Comparison of ENCODE assay signal across 12 mouse cellular contexts in the genomic region with DNA sequence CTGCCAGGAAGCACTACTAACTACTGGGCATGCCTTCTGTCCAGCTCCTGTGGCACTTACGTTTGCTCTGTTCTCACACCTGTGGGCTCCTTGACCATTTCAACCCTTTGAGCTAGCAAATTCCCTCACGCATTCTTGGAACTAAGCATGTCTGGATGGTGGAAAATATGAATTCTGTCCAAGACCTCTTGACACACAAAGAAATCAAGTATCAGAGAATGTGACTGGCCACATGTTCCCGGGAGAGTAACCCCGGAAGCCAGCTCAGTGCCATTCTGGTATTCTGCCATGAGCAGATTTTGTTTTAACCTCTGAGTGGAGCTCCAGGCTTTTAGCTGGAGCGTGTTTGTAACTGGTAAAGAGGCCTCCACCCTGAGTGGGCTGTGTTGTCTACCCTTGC. TPM values are rescaled to one million over a fixed set of nuclear protein-coding genes. Genes with fewer than 3 reads are reported as not detected.
DNase-seq lines count a peak whose midpoint lies in the region; ATAC-seq and TF ChIP-seq lines count a peak whose summit lies in the region.
"Had no signal": no experiment of that assay in that cellular context is flagged by ENCODE, and none has a peak within 500 bp of the region (broad histone marks: within the 10 kb centered on the region; RNA-seq: fewer than 3 reads in every experiment).

No protein-coding gene starts in this region.

- H3K4me3 ChIP-seq in heart, adult 2 months, result no peak overlapping the region
- no peak overlapping the region for H3K4me3 ChIP-seq in liver, adult 2 months (ENCODE audit: insufficient read depth, low read depth, low read length)
- H3K4me3 ChIP-seq in heart, postnatal 0 days (ENCODE audit: low read depth, low read length), result no peak overlapping the region
- H3K4me3 ChIP-seq in hindbrain, embryonic 11.5 days (ENCODE audit: low read depth, low read length), result no peak overlapping the region
- H3K4me3 ChIP-seq: embryonic facial prominence, embryonic 13.5 days; limb, embryonic 15.5 days; stomach, embryonic 15.5 days had no signal

- intact Hi-C loops in heart, adult 2 months (cut with DNase I), result loop anchor here (5.0 kb wide), 2 partner anchors 172 to 252 kb away; no protein-coding TSS in a partner anchor
- intact Hi-C loops in heart, postnatal 25 days (cut with DNase I), result loop anchor here (5.0 kb wide), 1 partner anchor 252 kb away; no protein-coding TSS in a partner anchor

- TF ChIP-seq POLR2A in heart, adult 2 months (IDR thresholded peaks at IDR 0.05; ENCODE audit: insufficient read depth, low read depth, low read length), result no peak
- TF ChIP-seq POLR2A in liver, adult 2 months (IDR thresholded peaks at IDR 0.05; ENCODE audit: extremely low read depth, insufficient read depth, low read length), result no peak

- DNase-seq in heart, adult 2 months, result peak in 1 of 2 experiments; percentile 36
- DNase-seq in heart, postnatal 25 days (ENCODE audit: low spot score), result no peak
- peak; percentile 61 for DNase-seq in liver, adult 2 months (ENCODE audit: extremely low read depth, low read depth, low spot score)
- DNase-seq in liver, result no peak
- peak; percentile 51 for DNase-seq in heart, postnatal 0 days (ENCODE audit: low spot score)
- DNase-seq in retina, embryonic 14.5 days (ENCODE audit: low spot score), result peak; percentile 21
- DNase-seq in spleen, adult 18-20 months, result no peak
- no peak for DNase-seq in hindbrain, embryonic 11.5 days (ENCODE audit: low spot score)

- H3K79me2 ChIP-seq in heart, adult 2 months (replicated peaks; ENCODE audit: control insufficient read depth, insufficient read depth, low read length), result no peaks in the 10 kb centered on the region
- H3K79me2 ChIP-seq in liver, adult 2 months (ENCODE audit: control insufficient read depth, insufficient read depth, low read length), result no peaks in the 10 kb centered on the region

- ATAC-seq in heart, postnatal 0 days (ENCODE audit: insufficient read depth, low read depth), result peak; percentile 58
- no peak for ATAC-seq in hindbrain, embryonic 11.5 days (ENCODE audit: low FRiP score)
- ATAC-seq: midbrain, embryonic 16.5 days had no signal

- H3K27ac ChIP-seq in heart, adult 2 months, result no peak overlapping the region
- no peak overlapping the region for H3K27ac ChIP-seq in liver, adult 2 months (replicated peaks; ENCODE audit: insufficient read depth, low read depth, low read length)
- no peak overlapping the region for H3K27ac ChIP-seq in heart, postnatal 0 days (ENCODE audit: low read depth)
- no peak overlapping the region for H3K27ac ChIP-seq in hindbrain, embryonic 11.5 days (ENCODE audit: low read depth, low read length)
- H3K27ac ChIP-seq: embryonic facial prominence, embryonic 13.5 days; limb, embryonic 15.5 days; stomach, embryonic 15.5 days had no signal

- TF ChIP-seq EP300 in heart, adult 2 months (IDR thresholded peaks at IDR 0.05; ENCODE audit: insufficient read depth, low read depth, low read length), result 0 out of 2 replicates have a peak, but pooled peaks have one; percentile 9
- TF ChIP-seq EP300 in heart, postnatal 0 days (IDR thresholded peaks at IDR 0.05; ENCODE audit: low read depth), result no peak

- H3K4me1 ChIP-seq in heart, adult 2 months (ENCODE audit: control insufficient read depth, insufficient read depth, low read length), result peaks cover 2% of the 10 kb centered on the region; the same call in 1 of the 2 replicates
- no peaks in the 10 kb centered on the region for H3K4me1 ChIP-seq in liver, adult 2 months (ENCODE audit: control insufficient read depth, insufficient read depth, low read length)
- H3K4me1 ChIP-seq in heart, postnatal 0 days (ENCODE audit: control insufficient read depth, insufficient read depth), result peaks cover 10% of the 10 kb centered on the region
- H3K4me1 ChIP-seq in hindbrain, embryonic 11.5 days (replicated peaks; ENCODE audit: control insufficient read depth, insufficient read depth, low read length), result no peaks in the 10 kb centered on the region
- H3K4me1 ChIP-seq: limb, embryonic 15.5 days had no signal

- H3K27me3 ChIP-seq in heart, adult 2 months (ENCODE audit: control insufficient read depth, insufficient read depth, low read length), result no peaks in the 10 kb centered on the region
- no peaks in the 10 kb centered on the region for H3K27me3 ChIP-seq in liver, adult 2 months (ENCODE audit: control insufficient read depth, insufficient read depth, low read length)
- H3K27me3 ChIP-seq in heart, postnatal 0 days (ENCODE audit: control insufficient read depth, insufficient read depth, low read length), result no peaks in the 10 kb centered on the region
- H3K27me3 ChIP-seq in hindbrain, embryonic 11.5 days (ENCODE audit: control insufficient read depth, insufficient read depth, low read length), result no peaks in the 10 kb centered on the region
- H3K27me3 ChIP-seq: embryonic facial prominence, embryonic 13.5 days; limb, embryonic 15.5 days; stomach, embryonic 15.5 days had no signal

- no peak overlapping the region for H3K4me2 ChIP-seq in heart, postnatal 0 days (ENCODE audit: low read depth, low read length)
- no peak overlapping the region for H3K4me2 ChIP-seq in hindbrain, embryonic 11.5 days (replicated peaks; ENCODE audit: low read depth, low read length)
- H3K4me2 ChIP-seq: embryonic facial prominence, embryonic 13.5 days; limb, embryonic 15.5 days; stomach, embryonic 15.5 days had no signal

- H3K9ac ChIP-seq in heart, adult 2 months (ENCODE audit: low read depth, low read length), result no peak overlapping the region
- no peak overlapping the region for H3K9ac ChIP-seq in liver, adult 2 months (ENCODE audit: low read depth, low read length)
- no peak overlapping the region for H3K9ac ChIP-seq in heart, postnatal 0 days (replicated peaks; ENCODE audit: low read depth, low read length)
- no peak overlapping the region for H3K9ac ChIP-seq in hindbrain, embryonic 11.5 days (ENCODE audit: low read depth, low read length)
- H3K9ac ChIP-seq: embryonic facial prominence, embryonic 13.5 days; limb, embryonic 15.5 days; stomach, embryonic 15.5 days had no signal

- H3K9me3 ChIP-seq in heart, postnatal 0 days (replicated peaks; ENCODE audit: control insufficient read depth, low read length), result no peaks in the 10 kb centered on the region
- H3K9me3 ChIP-seq in hindbrain, embryonic 11.5 days (ENCODE audit: control insufficient read depth, low read length), result no peaks in the 10 kb centered on the region
- H3K9me3 ChIP-seq: embryonic facial prominence, embryonic 13.5 days; limb, embryonic 15.5 days; stomach, embryonic 15.5 days had no signal

- H3K36me3 ChIP-seq in heart, adult 2 months (ENCODE audit: control insufficient read depth, insufficient read depth, low read length), result no peaks in the 10 kb centered on the region
- H3K36me3 ChIP-seq in liver, adult 2 months (ENCODE audit: control insufficient read depth, insufficient read depth, low read length), result no peaks in the 10 kb centered on the region
- H3K36me3 ChIP-seq in heart, postnatal 0 days (replicated peaks; ENCODE audit: control insufficient read depth, insufficient read depth, low read length), result no peaks in the 10 kb centered on the region
- no peaks in the 10 kb centered on the region for H3K36me3 ChIP-seq in hindbrain, embryonic 11.5 days (ENCODE audit: control insufficient read depth, insufficient read depth, low read length)
- H3K36me3 ChIP-seq: embryonic facial prominence, embryonic 13.5 days; limb, embryonic 15.5 days; stomach, embryonic 15.5 days had no signal

- peak; percentile 65 for TF ChIP-seq CTCF in heart, adult 2 months (IDR thresholded peaks at IDR 0.05)
- TF ChIP-seq CTCF in liver, adult 2 months (IDR thresholded peaks at IDR 0.05; ENCODE audit: low read depth, low read length), result no peak
- peak; percentile 53 for TF ChIP-seq CTCF in heart, postnatal 0 days (IDR thresholded peaks at IDR 0.05; ENCODE audit: low read depth)

- 33% methylated on average over 5 of the region's 5 CpGs for WGBS in heart, adult 2 months
- WGBS in liver, adult 2 months, result 36% methylated on average over 5 of the region's 5 CpGs
- 35% methylated on average over 5 of the region's 5 CpGs for WGBS in heart, postnatal 0 days
- 73% methylated on average over 5 of the region's 5 CpGs for WGBS in hindbrain, embryonic 11.5 days

RNA-seq across cellular contexts. Expression of a gene that starts 8.7 kb away (rescaled TPM):
- 10 to 100 TPM; 25.3 to 29.5 TPM for total RNA-seq in heart, adult 2 months (2021)
- polyA plus RNA-seq in heart, adult 2 months (2012; rRNA removed), result 7.8 and 12.5 TPM in 2 replicates
- 10 to 100 TPM; 24.5 to 27.6 TPM for total RNA-seq in heart, postnatal 25 days (2021)
- 17.4 and 18.2 TPM in 2 replicates for total RNA-seq in liver, adult 2 months (2014; rRNA removed)
- polyA plus RNA-seq in liver, adult 2 months (2012; rRNA removed), result 5.5 and 6.5 TPM in 2 replicates
- total RNA-seq in heart, postnatal 0 days (2014; rRNA removed; ENCODE audit: low replicate concordance), result 18.6 and 23.5 TPM in 2 replicates
- 21.6 and 22.0 TPM in 2 replicates for polyA plus RNA-seq in heart, postnatal 0 days (2015; fragmentation: Nextera tagmentation; extraction: Ambion mirVana)
- polyA plus RNA-seq in hindbrain, embryonic 11.5 days (2014; fragmentation: Nextera tagmentation; extraction: Ambion mirVana), result 47.7 and 55.1 TPM in 2 replicates

Comparison
In these comparisons a context has a peak if more than half of its experiments do, and no peak if none do; other contexts are left out.
1. DNase-seq: peak in liver, adult 2 months (single experiment), heart, postnatal 0 days (single experiment) and retina, embryonic 14.5 days (single experiment); none in heart, postnatal 25 days (single experiment), liver (single experiment), spleen, adult 18-20 months (0 of 2) and hindbrain, embryonic 11.5 days (single experiment).